Mouse (Mus musculus) ES-Bruce4 (cell line): ENCODE measurements around the gene Olfr630. TPM values are rescaled to one million over a fixed set of nuclear protein-coding genes. Genes with fewer than 3 reads are reported as not detected.
"Not testable (repeated sequence)": the region's sequence is repeated elsewhere in the genome, so short reads cannot be mapped to it uniquely, and the experiment has no call there.

Experiments used
- H3K27ac ChIP-seq: 2 replicates; pipeline ENCODE4 v1.5.1; 2012; ENCODE audit warnings: low read length, inconsistent platforms; ENCODE audit not compliant: insufficient read depth
- H3K27me3 ChIP-seq: 2 replicates; pipeline ENCODE4 v1.6.1; 2012; ENCODE audit warnings: mild to moderate bottlenecking, low read length, inconsistent platforms; ENCODE audit not compliant: control insufficient read depth, poor library complexity, insufficient read depth, severe bottlenecking
- H3K36me3 ChIP-seq: 2 replicates; pipeline ENCODE4 v1.6.1; 2012; ENCODE audit warnings: inconsistent platforms, mild to moderate bottlenecking, low read length, moderate library complexity; ENCODE audit not compliant: control insufficient read depth, poor library complexity, insufficient read depth, severe bottlenecking
- H3K4me1 ChIP-seq: one replicate; pipeline ENCODE4 v1.8.1; 2011; ENCODE audit warnings: low read length; ENCODE audit not compliant: control insufficient read depth, insufficient read depth
- H3K4me3 ChIP-seq: 2 replicates; pipeline ENCODE4 v1.5.1; 2011; ENCODE audit warnings: low read depth, mild to moderate bottlenecking, low read length
- H3K9ac ChIP-seq: 2 replicates; pipeline ENCODE4 v1.6.1; 2012; ENCODE audit warnings: low read depth, mild to moderate bottlenecking, inconsistent platforms; ENCODE audit not compliant: poor library complexity, severe bottlenecking
- H3K9me3 ChIP-seq: replicated peaks from 2 replicates; pipeline ENCODE4 v1.6.1; 2012; ENCODE audit warnings: mild to moderate bottlenecking, low read length, inconsistent platforms; ENCODE audit not compliant: control insufficient read depth, poor library complexity, insufficient read depth, severe bottlenecking
- CTCF ChIP-seq: IDR thresholded peaks from one replicate; pipeline ENCODE4 v1.8.1; 2011; ENCODE audit warnings: low read depth, low read length
- EP300 ChIP-seq: IDR thresholded peaks from 2 replicates; pipeline ENCODE4 v1.6.1; 2011; ENCODE audit warnings: low read depth, low read length; ENCODE audit not compliant: insufficient read depth
- POLR2A ChIP-seq: IDR thresholded peaks from one replicate; pipeline ENCODE4 v1.8.1; 2011; ENCODE audit warnings: low read length; ENCODE audit not compliant: insufficient read depth
- polyA plus RNA-seq: library from polyadenylated mRNA; stranded (reverse); fragments of >200 nt; gene quantifications from 2 replicates; pipeline ENCODE4 v1.2.4, GENCODE M21; 2011; ENCODE audit warnings: low read depth; ENCODE audit not compliant: missing spikeins, insufficient read depth, insufficient read length

Gene Olfr630
- not detected in 2 replicates for polyA plus RNA-seq

GRCm38 (mm10) chr7:103757233-103757632 is at the start of gene Olfr630:
Gene Olfr630 (minus strand): TSS chr7:103757333.
- Histone ChIP-seq H3K4me3 (no peak within 1 kb of the TSS), H3K27me3 (no peaks in the 10 kb centered on the region), H3K9me3 (no peaks in the 10 kb centered on the region), H3K36me3 (no peaks in the 10 kb centered on the region), H3K4me1 (no peaks in the 10 kb centered on the region), H3K9ac (no peak within 1 kb of the TSS), H3K27ac (no peak within 1 kb of the TSS)
- no peak for TF ChIP-seq POLR2A
- TF ChIP-seq CTCF = no peak
- no peak for TF ChIP-seq EP300

GRCm38 (mm10) chr7:103806856-103807255 is 49.7 kb upstream of the Olfr630 start:
- H3K4me3 ChIP-seq = no peak overlapping the region
- TF ChIP-seq CTCF (peak; percentile 22), POLR2A (no peak)

GRCm38 (mm10) chr7:103792669-103793388 is 35.7 kb upstream of the Olfr630 start:
- TF ChIP-seq EP300 = no peak
- TF ChIP-seq CTCF = peak; percentile 15
- TF ChIP-seq POLR2A = no peak
- Histone ChIP-seq H3K4me1 (no peaks in the 10 kb centered on the region), H3K4me3 (no peak overlapping the region), H3K27ac (no peak overlapping the region), H3K9ac (no peak overlapping the region), H3K27me3 (no peaks in the 10 kb centered on the region), H3K36me3 (no peaks in the 10 kb centered on the region), H3K9me3 (no peaks in the 10 kb centered on the region)

More at GRCm38 (mm10) chr7:103806856-103807255, 49.7 kb upstream of the Olfr630 start:
- Histone ChIP-seq H3K36me3 (no peaks in the 10 kb centered on the region), H3K27ac (no peak overlapping the region), H3K9me3 (no peaks in the 10 kb centered on the region), H3K27me3 (no peaks in the 10 kb centered on the region), H3K9ac (no peak overlapping the region), H3K4me1 (no peaks in the 10 kb centered on the region)

- TF ChIP-seq CTCF = no peak
- no peak for TF ChIP-seq POLR2A
- no peak for TF ChIP-seq EP300
- Histone ChIP-seq H3K9me3 (no peaks in the 10 kb centered on the region), H3K4me3 (no peak within 1 kb of the TSS), H3K27ac (no peak within 1 kb of the TSS), H3K4me1 (no peaks in the 10 kb centered on the region), H3K9ac (no peak within 1 kb of the TSS), H3K27me3 (no peaks in the 10 kb centered on the region), H3K36me3 (no peaks in the 10 kb centered on the region)
These were observed 34.6 kb upstream of the Olfr630 start, which contains the start of gene Olfr67 for GRCm38 (mm10) chr7:103791721-103792120. Gene Olfr67 (minus strand): TSS chr7:103791821.

- TF ChIP-seq CTCF (no peak), EP300 (no peak), POLR2A (no peak)
- H3K27ac ChIP-seq = no peak within 1 kb of the TSS
These were observed 22.5 kb upstream of the Olfr630 start, which contains the start of gene Olfr68 for GRCm38 (mm10) chr7:103779598-103779997. Gene Olfr68 (minus strand): TSS chr7:103779698.

GRCm38 (mm10) chr7:103777652-103778051 is 20.5 kb upstream of the Olfr630 start:
- H3K9me3 ChIP-seq, H3K27ac ChIP-seq, H3K4me1 ChIP-seq, H3K36me3 ChIP-seq, H3K4me3 ChIP-seq, H3K27me3 ChIP-seq, H3K9ac ChIP-seq: not testable (repeated sequence)

More at GRCm38 (mm10) chr7:103779598-103779997, 22.5 kb upstream of the Olfr630 start, which contains the start of gene Olfr68:
- no peaks in the 10 kb centered on the region for H3K36me3 ChIP-seq
- no peaks in the 10 kb centered on the region for H3K27me3 ChIP-seq
- H3K4me1 ChIP-seq = no peaks in the 10 kb centered on the region
- no peaks in the 10 kb centered on the region for H3K9me3 ChIP-seq
- H3K4me3 ChIP-seq = no peak within 1 kb of the TSS
- H3K9ac ChIP-seq = no peak within 1 kb of the TSS
